Mouse (Mus musculus) embryonic stem cell, embryonic (primary cell): ENCODE results near the gene Btbd19.

Experiments
- CTCF ChIA-PET, 4 experiments: fragments of 300-600 bp in 2 of 4; fragments of 350-600 bp in 2 of 4; sonication (Branson Sonifier 250); formaldehyde crosslinking; loops; one replicate each; lab custom pipeline; 2022; ENCODE audit warnings: inconsistent platforms in 2 of 4; lab: Charles Lee
- POLR2A ChIA-PET, 4 experiments: fragments of 300-600 bp in 2 of 4; fragments of 350-600 bp in 2 of 4; sonication (Branson Sonifier 250); formaldehyde crosslinking; loops; one replicate each; lab custom pipeline; 2022; ENCODE audit warnings: antibody characterized with exemption in 4 of 4, inconsistent platforms in 1 of 4; lab: Charles Lee

Btbd19 gene

DNA sequence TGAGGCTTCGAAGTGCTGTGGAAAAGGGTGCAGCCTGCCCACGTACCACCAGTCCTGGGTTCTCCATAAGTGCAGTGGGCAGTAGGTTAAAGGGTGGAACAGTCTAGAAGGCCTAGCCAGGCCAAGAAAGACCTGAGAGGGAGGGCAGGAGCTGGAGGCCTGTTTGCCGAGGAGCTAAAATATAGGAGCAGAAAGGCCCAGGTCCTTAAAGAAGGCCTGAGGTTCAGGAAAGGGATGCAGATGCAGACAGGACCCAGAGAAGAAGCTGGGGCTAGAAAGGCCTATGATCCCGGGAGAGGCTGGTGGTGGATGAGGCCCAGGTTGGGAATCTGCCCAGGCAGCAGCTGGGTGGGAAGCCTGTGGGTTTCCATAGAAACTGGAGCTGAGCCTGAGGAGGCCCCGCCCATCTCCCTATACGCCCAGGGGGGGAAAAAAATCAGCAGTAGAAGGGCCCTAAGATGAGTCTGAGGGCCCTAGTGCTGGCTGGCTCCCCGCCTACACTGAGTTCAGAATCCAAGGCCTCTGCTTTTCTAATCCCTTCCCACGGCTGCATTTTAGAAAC, at the start of gene Btbd19:
Btbd19 (minus strand) TSS at position 378 of the 562 bp plus-strand sequence.
- POLR2A ChIA-PET = interaction anchor here (0.6 to 69.1 kb wide), 70 partner anchors 7 to 904 kb away, joined by 3 to 3713 read pairs (median 4); partner anchors contain the start of genes Plk3 (in 4 of the 4), Hectd3 (in 3 of the 4), Kif2c (in 3 of the 4) and Rps8 (in 3 of the 4)
- CTCF ChIA-PET = interaction anchor here (0.6 to 1.7 kb wide), 23 partner anchors 8 to 297 kb away, joined by 3 to 19 read pairs (median 4); partner anchors contain the start of genes Hectd3 (in 3 of the 4), Plk3 (in 1 of the 4) and Ptch2 (in 1 of the 4)

DNA sequence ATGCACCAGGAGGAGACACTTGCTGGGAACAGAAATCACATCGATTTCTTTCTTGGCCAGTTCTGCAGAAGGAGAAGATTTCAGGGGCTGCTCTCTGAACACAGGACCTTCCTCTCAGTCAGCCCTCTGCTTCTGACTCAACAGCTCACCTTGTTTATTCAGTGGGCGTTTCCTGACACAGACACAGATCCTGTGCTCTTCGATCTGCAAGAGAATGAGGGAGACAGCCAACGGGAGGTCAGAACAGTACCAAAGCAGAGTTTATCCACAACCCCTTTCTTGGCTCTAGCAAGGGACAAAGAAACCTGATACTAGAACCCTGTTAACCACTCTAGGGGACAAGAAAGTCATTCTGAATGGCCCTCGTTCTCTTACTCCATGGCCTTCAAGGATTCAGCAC, 44.4 kb upstream of the Btbd19 start:
- POLR2A ChIA-PET = interaction anchor here (0.6 to 69.0 kb wide), 47 partner anchors 8 to 539 kb away, joined by 3 to 3713 read pairs (median 5); partner anchors contain the start of genes Kif2c (in 4 of the 4), Rps8 (in 4 of the 4), Btbd19 (in 2 of the 4) and Plk3 (in 2 of the 4)
- CTCF ChIA-PET = interaction anchor here in 3 of 4 experiments (0.9 to 1.6 kb wide), 8 partner anchors 9 to 167 kb away, joined by 3 to 11 read pairs (median 4); partner anchors contain the start of genes Kif2c (in 1 of the 3) and Rps8 (in 1 of the 3)

DNA sequence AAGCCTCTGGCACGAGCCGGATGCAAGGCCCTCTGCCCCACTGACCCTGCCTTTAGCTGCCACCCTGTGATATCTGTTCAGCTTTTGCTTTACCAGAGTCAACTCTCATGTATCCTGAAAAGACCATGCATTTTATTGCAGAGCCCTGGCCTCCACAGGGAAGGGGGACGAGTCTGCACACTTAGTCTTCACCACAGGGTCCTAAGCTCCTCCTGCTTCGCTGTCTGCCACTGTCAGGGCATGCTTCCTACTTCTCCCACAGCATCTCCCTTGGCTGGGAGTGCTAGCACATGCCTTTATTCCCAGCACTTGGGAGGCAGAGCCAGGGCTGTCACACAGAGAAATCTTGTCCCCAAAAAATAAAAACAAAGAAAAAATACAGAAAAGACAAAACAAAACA, 35.7 kb upstream of the Btbd19 start:
- ChIA-PET POLR2A (interaction anchor here (0.5 to 69.1 kb wide), 21 partner anchors 1 to 158 kb away, joined by 3 to 3713 read pairs (median 7); partner anchors contain the start of genes Btbd19 (in 2 of the 4), Kif2c (in 2 of the 4), Plk3 (in 2 of the 4) and Rps8 (in 2 of the 4)), CTCF (interaction anchor here in 1 of 4 experiments (1.6 to 5.4 kb wide), 2 partner anchors 11 to 15 kb away, joined by 5 to 22 read pairs; no protein-coding TSS in a partner anchor)

DNA sequence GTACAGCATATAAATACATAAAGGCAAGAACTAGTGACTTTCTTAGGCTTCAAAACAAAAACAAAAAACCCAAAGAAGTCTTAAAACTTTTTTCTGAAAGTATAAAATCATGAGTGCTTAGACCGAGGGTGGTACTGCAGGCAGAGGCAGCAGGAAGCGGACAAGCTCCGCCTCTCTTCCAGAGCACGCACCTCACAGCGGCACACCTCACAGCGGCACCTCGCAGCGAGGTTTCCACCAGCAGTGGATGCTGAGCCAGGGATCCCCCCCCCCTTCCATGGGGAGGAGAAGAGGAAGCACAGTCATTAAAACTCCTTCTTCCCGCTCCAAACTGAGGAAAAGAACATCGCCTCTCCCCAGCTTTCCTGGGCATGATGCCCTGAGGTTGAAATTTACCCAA, 34.1 kb upstream of the Btbd19 start:
- CTCF ChIA-PET = interaction anchor here in 3 of 4 experiments (0.6 to 5.4 kb wide), 8 partner anchors 10 to 706 kb away, joined by 3 to 22 read pairs (median 3); no protein-coding TSS in a partner anchor
- POLR2A ChIA-PET = interaction anchor here (0.6 to 69.1 kb wide), 32 partner anchors 3 to 451 kb away, joined by 3 to 3713 read pairs (median 5); partner anchors contain the start of genes Btbd19 (in 3 of the 4), Kif2c (in 3 of the 4), Plk3 (in 3 of the 4) and Tctex1d4 (in 3 of the 4)

DNA sequence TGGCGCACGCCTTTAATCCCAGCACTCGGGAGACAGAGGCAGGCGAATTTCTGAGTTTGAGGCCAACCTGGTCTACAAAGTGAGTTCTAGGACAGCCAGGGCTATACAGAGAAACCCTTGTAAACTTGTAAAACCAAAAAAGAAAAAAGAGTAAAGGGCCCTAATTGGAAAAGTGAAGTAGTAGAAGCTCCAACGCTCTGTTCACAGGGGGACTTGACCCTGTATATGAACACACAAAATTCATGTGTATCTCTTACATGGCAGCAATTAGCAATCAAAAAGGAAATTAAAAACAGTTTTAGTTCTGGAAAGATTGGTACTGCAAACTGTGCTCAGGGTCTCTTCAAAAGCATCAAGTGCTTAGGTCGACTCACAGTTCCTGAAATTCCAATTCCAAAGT, 30.8 kb upstream of the Btbd19 start:
- ChIA-PET POLR2A (interaction anchor here (0.6 to 69.1 kb wide), 87 partner anchors 4 to 1927 kb away, joined by 3 to 3713 read pairs (median 6); partner anchors contain the start of genes Btbd19 (in 3 of the 4), Kif2c (in 3 of the 4), Plk3 (in 3 of the 4) and Tctex1d4 (in 3 of the 4)), CTCF (interaction anchor here in 3 of 4 experiments (0.6 to 2.6 kb wide), 11 partner anchors 10 to 401 kb away, joined by 3 to 15 read pairs (median 4); no protein-coding TSS in a partner anchor)

DNA sequence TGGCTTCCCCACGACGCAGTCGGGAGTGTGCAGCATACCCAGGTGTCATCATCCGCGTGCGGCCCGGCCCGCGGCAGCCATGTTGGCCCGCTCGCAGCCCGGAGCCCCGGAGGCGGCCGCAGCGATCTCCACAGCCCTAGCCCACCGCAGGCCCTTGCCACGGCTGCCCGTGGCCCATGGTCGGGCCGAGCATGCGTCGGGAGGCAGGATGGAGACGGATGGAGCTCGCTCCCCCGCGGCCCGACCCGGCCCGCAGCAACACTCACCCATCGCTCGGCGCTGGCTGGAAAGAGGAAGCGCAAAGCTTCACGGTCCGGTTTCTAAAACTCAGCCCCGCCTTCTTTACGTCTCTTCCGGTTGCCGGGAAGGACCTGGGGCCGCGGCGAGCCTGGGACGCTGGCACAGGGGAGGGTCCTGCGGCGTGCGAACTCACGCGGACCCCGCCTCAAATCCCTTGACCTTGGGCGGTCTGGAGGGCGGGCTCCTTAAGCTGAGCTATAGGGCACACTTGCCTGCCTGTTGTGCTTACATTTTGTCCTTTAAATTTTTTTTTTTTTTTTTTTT, 30.3 kb upstream of the Btbd19 start, which contains the start of gene Rps8:
Rps8 (minus strand) TSS at position 452 of the 564 bp plus-strand sequence.
- ChIA-PET POLR2A (interaction anchor here (0.6 to 69.1 kb wide), 91 partner anchors 3 to 1927 kb away, joined by 3 to 3713 read pairs (median 6); partner anchors contain the start of genes Btbd19 (in 3 of the 4), Kif2c (in 3 of the 4), Plk3 (in 3 of the 4) and Tctex1d4 (in 3 of the 4)), CTCF (interaction anchor here in 3 of 4 experiments (0.6 to 2.6 kb wide), 11 partner anchors 10 to 402 kb away, joined by 3 to 15 read pairs (median 4); no protein-coding TSS in a partner anchor)

DNA sequence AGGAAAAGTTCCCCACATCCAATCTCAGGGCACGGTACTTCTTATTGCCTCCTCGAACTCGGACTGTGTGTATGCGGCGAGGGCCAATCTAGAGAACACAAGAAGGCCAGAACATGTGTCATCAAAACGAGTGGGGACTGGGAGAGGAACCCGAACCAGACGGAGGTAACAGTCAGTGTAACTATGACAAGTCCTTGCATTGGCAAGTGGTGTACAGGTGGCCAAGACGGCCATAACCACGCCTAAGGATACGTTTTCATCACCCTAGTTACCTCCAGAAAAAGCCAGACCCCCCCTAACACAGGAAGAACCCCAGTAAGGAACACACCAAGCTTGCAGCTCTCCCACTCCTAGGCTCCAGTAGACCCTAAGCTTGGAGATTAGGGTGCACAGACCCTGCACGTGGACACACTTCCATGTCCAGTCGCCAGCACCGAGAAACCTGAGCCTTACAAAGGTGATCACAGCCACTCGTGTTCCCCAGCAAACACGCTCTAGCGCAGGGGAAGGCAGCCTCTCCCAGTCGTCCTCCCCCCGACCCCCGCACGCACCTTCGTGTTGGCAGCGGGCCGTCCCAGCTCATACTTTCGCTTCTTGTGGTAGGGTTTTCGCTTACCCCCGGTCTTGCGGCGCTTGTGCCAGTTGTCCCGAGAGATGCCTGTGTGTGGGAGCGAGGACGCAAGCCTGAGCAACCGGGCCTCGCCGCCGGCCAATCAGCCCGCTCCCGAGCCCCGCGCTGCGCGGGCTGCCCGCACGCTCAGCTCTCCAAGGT, 29.7 kb upstream of the Btbd19 start:
- POLR2A ChIA-PET = interaction anchor here (0.6 to 69.1 kb wide), 72 partner anchors 2 to 1080 kb away, joined by 3 to 3713 read pairs (median 6); partner anchors contain the start of genes Btbd19 (in 3 of the 4), Kif2c (in 3 of the 4), Plk3 (in 3 of the 4) and Tctex1d4 (in 3 of the 4)
- CTCF ChIA-PET = interaction anchor here in 3 of 4 experiments (0.6 to 2.6 kb wide), 6 partner anchors 9 to 402 kb away, joined by 3 to 13 read pairs (median 4); no protein-coding TSS in a partner anchor

DNA sequence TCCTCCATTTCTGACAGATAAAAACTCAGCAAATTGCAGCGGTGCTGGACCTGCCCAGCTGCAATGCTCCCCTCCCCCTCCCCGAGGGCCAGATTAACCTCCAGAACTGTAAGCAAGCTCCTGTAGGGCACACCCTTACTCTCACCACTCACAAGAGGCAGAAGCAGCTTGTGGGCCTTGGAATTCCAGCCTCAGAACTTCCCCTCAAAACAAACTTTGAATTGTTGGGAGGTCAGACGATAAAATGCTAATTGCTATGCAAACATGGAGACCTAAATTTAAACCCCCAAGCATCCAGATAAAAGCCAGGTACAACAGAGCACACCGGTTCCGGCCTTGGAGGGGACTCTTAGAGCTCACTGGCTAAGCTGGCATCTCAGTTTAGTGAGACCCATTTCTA, 27.2 kb upstream of the Btbd19 start:
- ChIA-PET CTCF (interaction anchor here (0.6 to 1.8 kb wide), 13 partner anchors 12 to 1005 kb away, joined by 3 to 21 read pairs (median 4); partner anchors contain the start of genes Btbd19 (in 1 of the 4), Kif2c (in 1 of the 4), Plk3 (in 1 of the 4) and Tctex1d4 (in 1 of the 4)), POLR2A (interaction anchor here (0.5 to 69.1 kb wide), 78 partner anchors 0 to 1024 kb away, joined by 3 to 3713 read pairs (median 4); partner anchors contain the start of genes Plk3 (in 4 of the 4), Btbd19 (in 3 of the 4), Kif2c (in 3 of the 4) and Tctex1d4 (in 3 of the 4))

DNA sequence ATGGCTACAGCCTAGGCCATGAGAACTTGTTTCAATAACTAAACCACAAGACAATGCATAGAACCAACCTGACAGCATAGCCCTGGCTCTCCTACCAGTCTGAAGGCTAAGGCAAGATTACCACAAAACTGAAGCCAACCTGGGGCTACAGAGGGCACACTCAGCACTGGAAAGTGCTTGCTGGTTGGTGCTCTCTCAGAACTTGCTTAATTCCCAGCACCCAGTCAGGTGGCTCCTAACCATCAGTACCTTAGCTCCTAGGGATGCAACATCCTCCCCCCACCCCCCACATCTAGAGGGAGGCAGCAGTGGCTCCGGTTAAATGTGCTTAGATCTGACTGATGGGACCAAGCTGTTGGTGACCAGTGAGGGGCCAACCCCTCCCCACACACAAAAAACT, 25.9 kb upstream of the Btbd19 start:
- POLR2A ChIA-PET = interaction anchor here (0.6 to 69.1 kb wide), 58 partner anchors 2 to 792 kb away, joined by 3 to 3713 read pairs (median 6); partner anchors contain the start of genes Btbd19 (in 3 of the 4), Kif2c (in 3 of the 4), Plk3 (in 3 of the 4) and Tctex1d4 (in 3 of the 4)
- CTCF ChIA-PET = interaction anchor here in 2 of 4 experiments (0.6 to 1.4 kb wide), 7 partner anchors 11 to 486 kb away, joined by 3 to 7 read pairs (median 4); partner anchors contain the start of gene Kif2c (in 1 of the 2)

DNA sequence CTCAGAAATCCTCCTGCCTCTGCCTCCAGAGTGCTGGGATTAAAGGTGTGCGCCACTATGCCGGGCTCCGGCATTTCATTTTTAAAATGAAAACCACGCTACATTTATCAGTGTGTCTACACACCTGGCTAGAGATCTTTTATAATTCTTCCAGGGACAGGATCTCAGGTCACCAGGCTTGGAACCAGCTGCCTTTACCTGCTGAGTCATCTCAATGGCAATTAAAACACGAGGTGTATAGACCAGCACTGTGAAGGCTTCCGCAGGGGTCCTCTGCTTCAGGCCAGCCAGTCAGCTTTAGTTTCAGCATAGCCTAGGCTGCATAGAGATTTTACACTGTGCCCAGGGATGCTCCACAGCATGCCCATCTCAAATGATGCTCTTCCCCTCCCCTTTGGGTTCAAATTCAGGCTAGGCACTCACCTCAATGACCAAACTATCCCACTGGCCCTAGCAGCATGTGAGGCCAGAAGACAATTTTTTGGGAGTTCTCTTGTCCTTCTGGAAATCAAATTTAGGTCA, 24.7 kb upstream of the Btbd19 start:
- ChIA-PET POLR2A (interaction anchor here (0.6 to 69.1 kb wide), 51 partner anchors 1 to 465 kb away, joined by 3 to 3713 read pairs (median 7); partner anchors contain the start of genes Btbd19 (in 3 of the 4), Plk3 (in 3 of the 4), Armh1 (in 2 of the 4) and Hectd3 (in 2 of the 4)), CTCF (interaction anchor here in 2 of 4 experiments (0.6 to 3.1 kb wide), 5 partner anchors 11 to 100 kb away, joined by 3 to 15 read pairs (median 5); no protein-coding TSS in a partner anchor)

DNA sequence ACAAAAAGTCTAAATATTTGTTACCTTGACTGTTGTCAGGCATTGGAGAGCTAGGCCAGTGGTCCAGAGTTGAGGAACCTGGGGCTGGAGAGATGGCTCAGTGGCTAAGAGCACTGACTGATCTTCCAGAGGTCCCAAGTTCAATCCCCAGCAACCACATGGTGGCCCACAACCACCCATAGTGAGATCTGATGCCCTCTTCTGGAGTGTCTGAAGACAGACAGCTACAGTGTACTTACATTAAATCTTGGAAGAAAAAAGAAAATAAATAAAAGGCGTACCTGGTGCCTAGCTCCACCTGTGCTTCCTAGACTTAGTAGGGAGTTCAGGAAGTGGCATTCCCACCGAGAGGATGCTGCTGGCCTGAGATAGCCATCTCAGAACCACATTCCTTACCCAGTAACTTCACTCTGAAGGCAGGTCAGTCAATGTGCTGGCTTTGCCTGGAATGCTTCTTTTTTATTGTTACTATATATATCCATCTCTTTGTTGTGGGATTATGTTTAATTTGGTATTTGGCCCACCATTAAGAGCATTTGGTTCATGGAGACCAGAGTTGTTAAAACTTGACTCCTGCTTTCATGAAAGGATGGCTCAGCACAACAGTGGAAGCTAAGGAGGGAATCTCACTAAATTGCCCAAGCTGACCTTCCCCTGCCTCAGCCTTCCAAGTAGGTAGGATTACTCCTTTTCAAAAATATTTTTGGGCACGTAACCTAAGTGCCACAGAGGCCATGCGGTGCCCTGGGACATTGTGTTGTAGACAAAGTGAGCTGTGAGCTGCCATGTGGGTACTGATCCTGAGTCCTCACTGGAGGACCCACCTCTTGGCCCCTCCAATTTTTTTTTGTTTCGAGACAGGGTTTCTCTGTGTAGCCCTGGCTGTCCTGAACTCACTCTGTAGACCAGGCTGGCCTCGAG, 24.0 kb upstream of the Btbd19 start:
- ChIA-PET CTCF (interaction anchor here in 3 of 4 experiments (0.6 to 5.5 kb wide), 11 partner anchors 10 to 163 kb away, joined by 3 to 22 read pairs (median 5); no protein-coding TSS in a partner anchor), POLR2A (interaction anchor here (0.6 to 69.1 kb wide), 67 partner anchors 0 to 1533 kb away, joined by 3 to 3713 read pairs (median 5); partner anchors contain the start of genes Btbd19 (in 3 of the 4), Kif2c (in 3 of the 4), Plk3 (in 3 of the 4) and Armh1 (in 2 of the 4))

DNA sequence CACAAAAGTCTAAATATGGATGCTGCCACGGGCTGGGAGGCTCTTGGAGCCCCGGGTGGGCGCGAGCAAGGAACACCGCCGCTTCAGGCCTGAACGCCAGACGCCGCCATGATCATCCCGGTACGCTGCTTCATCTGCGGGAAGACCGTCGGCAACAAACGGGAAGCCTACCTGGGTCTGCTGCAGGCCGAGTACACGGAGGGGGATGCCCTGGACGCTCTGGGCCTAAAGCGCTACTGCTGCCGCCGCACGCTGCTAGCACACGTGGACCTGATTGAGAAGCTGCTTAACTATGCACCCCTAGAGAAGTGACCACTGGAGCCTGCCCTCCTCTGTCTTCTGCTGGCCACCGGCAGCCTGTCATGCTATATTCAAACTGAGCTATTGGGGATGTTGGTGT, 23.3 kb upstream of the Btbd19 start:
- CTCF ChIA-PET = interaction anchor here in 3 of 4 experiments (0.7 to 5.5 kb wide), 12 partner anchors 9 to 197 kb away, joined by 3 to 22 read pairs (median 4); partner anchors contain the start of genes Kif2c (in 1 of the 3) and Plk3 (in 1 of the 3)
- POLR2A ChIA-PET = interaction anchor here (0.6 to 69.1 kb wide), 55 partner anchors 0 to 1533 kb away, joined by 3 to 3713 read pairs (median 5); partner anchors contain the start of genes Btbd19 (in 3 of the 4), Kif2c (in 3 of the 4), Plk3 (in 3 of the 4) and Ptch2 (in 3 of the 4)

DNA sequence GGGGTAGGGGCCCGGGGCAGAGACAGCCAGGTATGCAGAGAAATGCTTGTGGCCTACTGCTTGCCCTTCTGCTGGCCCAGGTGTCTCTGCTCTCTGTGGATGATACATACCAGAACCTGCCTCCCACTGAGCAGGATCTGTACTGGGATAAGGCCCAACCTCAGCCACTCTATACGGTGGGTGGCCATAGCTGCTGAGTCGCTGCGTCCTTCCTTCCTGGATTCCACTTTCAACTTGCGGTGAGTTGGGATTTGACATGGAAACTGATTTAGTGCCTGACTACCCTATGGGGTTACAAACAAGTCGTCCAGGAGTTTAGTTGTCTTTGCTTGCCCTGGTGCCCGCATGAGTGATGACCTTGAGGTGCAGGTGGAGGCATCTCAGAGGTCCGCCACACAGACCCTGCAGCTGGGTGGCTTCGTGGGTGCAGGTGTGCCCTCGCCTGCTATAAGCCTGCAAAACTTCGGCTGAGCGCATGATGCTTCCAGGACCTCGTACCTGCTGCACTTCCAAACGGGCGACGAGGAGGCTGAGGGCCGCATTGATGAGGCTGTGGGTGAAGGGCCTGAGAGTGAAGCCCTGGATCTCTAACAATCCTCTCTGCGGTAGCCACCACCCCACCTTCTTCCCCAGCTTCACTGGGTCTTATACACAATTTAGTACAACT, 22.7 kb upstream of the Btbd19 start:
- CTCF ChIA-PET = interaction anchor here in 3 of 4 experiments (0.5 to 5.5 kb wide), 14 partner anchors 9 to 300 kb away, joined by 3 to 22 read pairs (median 6); partner anchors contain the start of genes Hectd3 (in 1 of the 3), Kif2c (in 1 of the 3) and Plk3 (in 1 of the 3)
- POLR2A ChIA-PET = interaction anchor here (0.6 to 69.1 kb wide), 52 partner anchors 1 to 746 kb away, joined by 3 to 3713 read pairs (median 6); partner anchors contain the start of genes Plk3 (in 4 of the 4), Rps8 (in 4 of the 4), Btbd19 (in 3 of the 4) and Kif2c (in 3 of the 4)
